Mouse (Mus musculus): Measurements from ENCODE around the gene Spag7.

Gene Spag7

DNA sequence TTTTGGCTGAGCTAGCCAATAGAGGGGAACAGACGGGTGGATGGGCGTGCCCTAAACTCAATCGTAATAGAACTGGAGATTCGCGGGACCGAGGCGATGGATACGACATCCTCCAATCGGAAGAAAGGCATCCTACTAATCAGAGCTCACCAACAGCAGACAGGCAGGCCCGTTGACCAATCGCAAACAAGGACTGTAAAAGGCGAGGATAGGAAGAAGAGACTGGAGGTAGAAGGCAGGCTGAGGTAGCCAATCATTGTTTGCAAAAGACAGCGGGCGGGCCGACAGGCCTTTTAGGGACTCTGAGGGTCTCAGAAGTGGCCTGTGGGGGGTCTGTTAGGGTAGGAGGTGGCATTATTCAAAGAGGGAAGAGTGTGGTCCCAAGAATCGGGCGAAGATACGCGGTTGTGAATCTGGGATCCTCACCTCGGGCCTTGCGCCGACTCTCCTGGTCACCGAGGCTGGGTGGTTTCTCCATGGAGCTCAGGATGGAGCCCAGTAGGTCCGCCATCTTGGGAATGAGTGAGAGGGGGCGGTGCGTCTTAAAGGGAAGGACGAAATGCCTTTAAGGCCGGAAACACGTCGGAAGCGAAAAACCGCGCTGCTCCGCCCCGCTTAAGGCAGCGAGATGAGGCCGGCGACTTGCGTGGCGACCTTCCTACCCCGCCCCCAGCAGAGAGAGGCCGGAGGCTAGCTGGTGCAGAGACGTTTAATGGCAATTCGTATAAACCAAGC lies at the start of gene Spag7:
Gene Spag7, minus strand, starts transcription at position 646 of the 735 bp plus-strand sequence.
- DNase-seq (ENCODE audit: low read depth, low spot score), result peak; percentile 100

DNA sequence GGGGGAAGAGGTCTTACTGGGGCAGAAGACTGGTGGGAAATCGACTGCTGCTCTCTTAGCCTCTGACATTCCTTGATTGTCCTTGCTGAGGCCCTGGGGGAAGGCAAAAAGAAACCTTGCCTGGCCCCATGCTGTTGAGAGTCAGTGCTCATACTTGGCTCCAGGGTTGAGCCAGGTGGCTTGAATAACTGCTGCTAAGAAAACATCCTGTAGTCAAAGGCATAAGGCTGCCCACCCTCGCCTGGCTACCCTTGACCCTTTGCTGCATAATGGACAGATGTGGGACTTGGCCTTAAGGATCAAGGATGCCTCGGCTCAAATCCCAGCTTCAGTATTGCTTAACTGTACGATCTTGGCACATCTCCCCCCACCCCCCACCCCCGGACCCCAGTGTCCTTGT lies 49.3 kb upstream of the Spag7 start:
- no peak for DNase-seq (ENCODE audit: low read depth, low spot score)

DNA sequence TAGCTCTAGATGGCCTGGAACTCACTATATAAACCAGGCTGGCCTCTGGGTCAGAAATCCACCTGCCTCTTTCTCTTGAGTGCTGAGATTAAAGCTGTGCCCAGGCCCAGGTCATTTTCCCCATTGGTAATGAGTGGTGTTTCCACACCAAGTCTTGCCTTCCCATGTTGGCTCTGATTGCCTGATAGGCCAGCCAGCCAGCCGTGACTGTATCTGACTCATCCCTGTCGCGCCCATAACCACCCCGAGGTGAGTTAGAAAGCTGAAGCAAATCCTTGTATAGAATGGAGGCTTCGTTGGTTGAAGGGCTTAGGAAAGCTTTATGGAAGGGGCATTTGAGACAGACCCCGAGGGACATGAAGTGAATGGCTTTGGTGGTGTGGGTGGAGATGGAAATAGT lies 46.6 kb upstream of the Spag7 start:
- peak; percentile 81 for DNase-seq (ENCODE audit: low read depth, low spot score)

- no peak for DNase-seq (ENCODE audit: low read depth, low spot score)
Observed at GRCm38 (mm10) chr11:70713222-70713621, 44.0 kb upstream of the Spag7 start.

GRCm38 (mm10) chr11:70711026-70711425 lies 41.8 kb upstream of the Spag7 start:
- DNase-seq (ENCODE audit: low read depth, low spot score), result no peak

- DNase-seq (ENCODE audit: low read depth, low spot score), result no peak
Observed at GRCm38 (mm10) chr11:70706127-70706526, 36.9 kb upstream of the Spag7 start.

DNA sequence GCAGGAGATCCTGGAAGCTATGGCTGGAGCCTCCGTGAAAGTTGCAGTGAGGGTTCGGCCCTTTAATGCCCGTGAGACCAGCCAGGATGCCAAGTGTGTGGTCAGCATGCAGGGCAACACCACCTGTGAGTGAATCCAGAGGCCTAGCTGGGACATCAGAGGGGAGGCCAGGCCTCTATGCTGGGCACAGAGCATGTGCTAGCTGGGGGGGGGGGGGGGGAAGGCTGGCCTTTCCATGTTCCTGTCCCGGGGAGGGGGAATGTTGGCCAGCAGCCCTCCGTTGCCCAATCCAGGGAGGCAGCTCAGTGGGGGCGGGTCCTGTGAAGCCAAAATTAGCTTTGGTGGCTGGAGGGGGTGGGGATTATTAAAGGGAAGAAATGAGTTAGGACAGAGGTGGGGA lies 33.6 kb upstream of the Spag7 start:
- no peak for DNase-seq (ENCODE audit: low read depth, low spot score)

GRCm38 (mm10) chr11:70701984-70702733 lies 32.9 kb upstream of the Spag7 start:
- no peak for DNase-seq (ENCODE audit: low read depth, low spot score)

DNA sequence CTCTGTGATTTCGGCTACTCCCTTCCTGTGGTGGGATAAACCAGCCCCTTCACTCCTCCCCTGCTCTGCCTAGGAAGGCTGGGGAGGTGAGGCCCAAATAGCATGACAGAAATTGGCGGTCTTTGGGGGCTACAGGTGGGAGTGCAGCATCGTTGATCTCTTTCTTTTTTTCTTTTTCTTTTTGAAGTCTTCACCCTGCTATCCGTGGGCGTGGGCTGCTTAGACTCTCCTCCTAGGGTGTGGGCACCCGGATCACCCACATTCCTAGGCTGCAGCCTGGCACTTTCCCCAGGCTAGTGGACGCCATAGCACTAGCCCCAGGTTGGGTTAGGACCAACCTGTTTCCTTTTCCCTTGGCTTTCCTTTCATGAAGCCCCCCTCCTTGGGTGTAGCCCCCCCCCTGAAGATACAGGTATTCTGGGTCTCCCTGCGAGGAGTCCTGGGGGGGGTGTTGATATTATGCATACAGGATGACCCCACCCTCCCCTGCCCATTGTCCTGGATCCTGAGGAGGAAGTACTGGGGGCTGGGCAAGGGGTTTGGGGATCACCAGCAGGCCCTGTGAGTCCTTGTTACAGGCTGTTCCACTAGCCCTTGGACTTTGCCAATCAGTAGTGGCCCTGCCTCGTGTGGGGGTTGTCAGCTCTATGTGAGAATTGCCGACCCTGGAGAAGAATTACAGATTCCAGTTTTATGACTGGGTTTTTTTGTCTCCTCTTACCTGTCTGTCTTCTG lies 32.2 kb upstream of the Spag7 start:
- peak; percentile 23 for DNase-seq (ENCODE audit: low read depth, low spot score)

DNA sequence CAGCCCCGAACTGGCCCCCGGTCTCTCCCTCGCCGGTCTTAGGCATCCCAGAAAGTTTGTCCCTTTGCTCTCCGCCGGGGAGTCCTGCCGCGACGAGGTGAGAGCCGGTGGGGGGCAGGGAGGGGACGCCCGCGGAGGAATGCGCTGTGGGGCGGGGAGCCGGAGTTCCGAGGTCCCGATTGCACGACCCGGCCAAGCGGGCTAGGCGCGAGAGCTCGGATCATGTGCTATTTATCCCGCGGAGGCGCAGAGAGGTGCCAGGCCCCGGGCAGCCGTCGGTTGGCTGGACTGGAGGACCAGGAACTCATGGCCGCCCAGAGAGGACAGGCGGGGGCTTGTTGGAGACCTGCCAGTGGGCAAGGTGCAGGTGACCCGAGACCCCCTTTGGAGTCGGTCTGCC lies 31.4 kb upstream of the Spag7 start:
- peak; percentile 42 for DNase-seq (ENCODE audit: low read depth, low spot score)

DNA sequence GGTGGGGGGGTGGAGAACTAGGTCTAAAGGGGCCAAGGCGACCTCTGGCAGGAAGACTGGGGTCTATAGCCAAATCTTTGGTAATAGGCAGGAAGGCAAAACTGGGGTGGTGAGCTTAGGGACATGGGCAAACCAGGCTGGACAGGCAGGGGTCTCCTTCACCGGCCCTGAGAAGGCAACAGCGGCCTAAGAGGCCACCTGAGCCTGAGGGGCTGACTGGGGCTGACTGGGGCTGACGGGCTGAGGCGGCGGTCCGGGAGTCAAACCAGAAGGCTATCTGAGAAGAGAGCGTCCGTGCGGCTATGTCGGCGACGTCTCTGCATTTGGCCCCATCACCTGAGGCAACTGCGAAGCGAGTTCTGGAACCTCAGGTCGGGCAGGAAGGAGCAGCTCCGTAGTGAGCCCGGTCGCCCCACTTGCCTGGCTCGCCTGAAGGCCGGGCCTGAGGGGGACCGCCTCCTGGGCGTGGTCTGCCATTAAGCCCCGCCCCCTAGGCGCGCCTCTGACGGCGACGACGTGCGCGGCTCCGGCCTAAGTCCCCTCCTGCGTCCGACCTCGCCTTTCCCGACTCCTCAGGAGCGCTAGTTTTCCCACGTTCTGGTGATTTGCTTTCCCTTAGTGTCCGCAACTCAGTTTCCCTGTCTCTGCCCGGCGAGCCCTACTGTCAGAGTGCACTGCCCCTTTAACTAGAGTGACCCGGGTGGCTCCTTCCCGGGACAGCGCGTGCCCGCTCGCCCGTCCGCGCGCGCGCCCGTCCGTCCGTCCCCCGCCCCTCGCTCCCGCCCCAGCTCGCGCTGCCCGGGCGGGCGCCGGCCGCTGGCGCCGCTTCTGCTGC lies 30.7 kb upstream of the Spag7 start, which contains the start of the genes Inca1 and Kif1c:
Gene Inca1, minus strand, starts transcription at position 434 of the 835 bp plus-strand sequence.
Gene Kif1c, plus strand, starts transcription at position 827 of the 835 bp plus-strand sequence.
- DNase-seq (ENCODE audit: low read depth, low spot score), result peak; percentile 85

DNA sequence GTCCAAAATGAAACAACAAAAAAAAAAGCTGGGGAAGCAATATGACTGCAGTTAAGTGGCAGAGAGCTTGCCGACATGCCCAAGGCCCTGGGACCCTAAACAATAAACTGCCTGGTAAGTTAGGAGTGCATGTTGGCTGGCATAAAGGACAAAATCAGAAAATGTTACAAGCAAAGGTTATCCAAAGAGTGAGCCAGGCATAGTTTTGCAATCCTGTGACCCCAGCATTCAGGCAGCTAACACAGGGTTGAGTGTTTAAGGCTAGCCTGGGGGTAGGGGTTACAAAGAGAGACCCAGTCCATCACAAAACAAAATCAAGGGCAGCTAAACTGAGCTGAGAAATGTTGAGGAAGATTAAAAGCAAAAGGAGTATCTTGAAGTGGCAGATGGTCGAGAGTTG lies 29.8 kb upstream of the Spag7 start:
- DNase-seq (ENCODE audit: low read depth, low spot score), result no peak

DNA sequence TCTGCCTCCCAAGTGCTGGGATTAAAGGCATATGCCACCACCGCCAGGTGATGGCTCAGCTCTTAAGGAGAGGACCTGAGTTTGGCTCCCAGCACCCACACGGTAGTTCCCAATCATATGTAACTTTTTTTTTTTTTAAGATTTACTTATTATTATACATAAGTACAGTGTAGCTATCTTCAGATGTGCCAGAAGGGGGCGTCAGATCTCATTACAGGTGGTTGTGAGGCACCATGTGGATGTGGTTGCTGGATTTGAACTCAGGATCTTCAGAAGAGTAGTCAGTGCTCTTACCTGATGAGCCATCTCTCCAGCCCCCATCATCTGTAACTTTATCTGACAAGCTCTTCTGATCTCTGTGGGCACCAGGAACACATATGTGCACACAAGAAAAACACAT lies 28.2 kb upstream of the Spag7 start:
- peak; percentile 34 for DNase-seq (ENCODE audit: low read depth, low spot score)

DNA sequence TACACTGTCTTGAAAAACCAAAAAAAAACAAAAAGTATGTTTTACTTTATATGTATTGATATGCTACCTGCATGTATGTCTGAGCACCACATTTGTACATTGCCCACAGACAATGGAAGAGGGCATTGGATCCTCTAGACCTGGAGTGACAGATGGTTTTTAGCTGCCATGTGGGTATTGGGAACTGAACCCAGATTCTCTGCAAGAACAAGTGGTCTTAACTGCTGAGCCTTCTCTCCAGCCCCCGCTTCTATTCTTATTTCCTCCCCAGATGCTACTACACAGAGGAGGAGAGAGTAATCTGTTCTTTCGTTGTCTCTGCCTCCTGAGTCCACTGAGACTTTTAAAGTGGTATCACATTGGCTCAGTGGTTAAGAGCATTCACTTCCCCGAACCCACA lies 24.3 kb upstream of the Spag7 start:
- DNase-seq (ENCODE audit: low read depth, low spot score), result no peak

DNA sequence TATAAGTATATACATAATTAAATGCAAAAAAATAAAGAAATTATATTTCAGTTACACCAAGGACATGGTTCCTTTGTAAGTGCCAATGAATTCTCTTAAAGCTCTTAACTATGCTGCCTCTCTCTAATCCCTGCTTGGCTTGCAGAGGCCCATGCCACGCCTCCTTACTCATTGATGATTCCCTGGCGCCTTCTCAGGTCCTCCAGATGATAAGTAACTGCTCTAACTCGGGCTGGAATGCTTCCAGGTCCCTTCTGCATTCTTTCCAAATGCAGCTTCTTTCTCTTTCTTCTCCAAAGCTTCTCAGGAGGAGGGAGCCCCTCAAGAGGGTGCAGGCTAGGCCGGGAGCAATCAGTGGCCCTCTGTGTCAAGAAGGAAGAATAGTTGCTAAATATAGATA lies 20.4 kb upstream of the Spag7 start:
- DNase-seq (ENCODE audit: low read depth, low spot score), result peak; percentile 47

DNA sequence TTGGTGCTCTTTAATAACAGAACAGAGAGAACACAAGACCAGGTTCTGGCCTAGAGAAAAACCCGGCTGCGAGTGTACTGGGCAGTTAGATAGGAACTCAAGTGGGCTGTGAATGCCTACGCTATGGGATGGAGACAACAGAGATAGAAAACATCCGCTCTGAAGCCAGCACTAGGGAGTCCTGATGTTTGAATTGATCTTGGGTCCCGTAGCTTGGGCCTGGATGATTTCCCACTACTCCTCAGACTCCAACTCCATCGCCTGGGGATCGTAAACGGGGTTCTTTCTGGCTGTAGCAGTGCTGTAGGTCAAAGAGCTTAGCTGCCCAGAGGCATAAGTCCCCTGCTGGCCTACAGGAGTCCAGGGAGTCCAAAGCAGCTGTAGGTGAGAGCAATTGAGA lies 19.2 kb upstream of the Spag7 start:
- DNase-seq (ENCODE audit: low read depth, low spot score), result no peak

DNA sequence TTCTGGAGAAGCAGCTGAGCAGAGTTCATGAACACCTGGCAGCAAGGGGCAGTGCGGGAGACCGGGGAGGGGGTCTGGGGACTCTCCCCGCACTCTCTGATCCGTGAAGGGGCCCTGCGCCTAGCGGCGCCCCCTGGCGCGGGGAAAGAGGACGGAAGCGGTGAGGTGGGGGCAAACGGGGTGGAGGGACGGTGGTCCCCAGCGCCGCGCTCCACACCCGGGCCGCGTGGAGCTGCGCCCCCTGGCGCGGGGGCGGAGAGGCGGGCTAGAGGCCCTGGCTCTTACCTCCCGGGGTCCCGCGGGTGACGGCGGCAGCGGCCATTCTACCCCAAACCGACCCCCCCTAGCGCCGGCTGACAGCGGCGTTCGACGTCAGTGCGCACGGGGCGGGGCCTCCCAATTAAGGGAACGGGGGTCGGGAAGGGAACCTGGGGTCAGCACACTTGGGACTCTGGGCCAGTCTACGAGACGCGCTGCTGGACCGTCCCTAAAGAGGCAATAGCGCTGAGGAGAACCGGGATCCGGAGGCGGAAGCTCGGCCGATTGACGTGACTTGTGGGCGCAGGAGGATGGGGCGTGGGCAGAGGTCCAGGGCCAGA lies 18.5 kb upstream of the Spag7 start, which contains the start of gene Camta2:
Gene Camta2, minus strand, starts transcription at position 505 of the 599 bp plus-strand sequence.
- peak; percentile 73 for DNase-seq (ENCODE audit: low read depth, low spot score)

GRCm38 (mm10) chr11:70686901-70687566 lies 17.8 kb upstream of the Spag7 start:
- DNase-seq (ENCODE audit: low read depth, low spot score), result peak; percentile 25

DNA sequence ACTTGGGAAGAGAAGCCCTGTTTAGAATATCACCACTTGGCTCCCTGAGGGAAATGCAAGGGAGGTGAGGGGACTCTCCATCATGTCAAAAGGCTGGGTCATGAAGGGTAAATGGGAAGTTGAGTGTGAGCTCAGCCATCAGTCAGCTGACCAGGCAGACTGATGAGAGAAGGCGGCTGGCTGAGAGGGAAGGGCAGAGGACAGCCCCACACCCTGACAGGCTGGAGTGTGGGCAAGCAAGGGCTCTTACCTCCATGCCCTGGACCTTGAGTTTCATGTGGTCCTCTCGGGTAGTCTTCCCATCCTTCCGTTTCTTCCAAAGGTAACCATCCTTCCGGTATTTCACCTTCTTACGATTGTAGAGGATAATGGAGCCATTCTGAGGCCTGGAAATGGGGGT lies 14.4 kb upstream of the Spag7 start:
- DNase-seq (ENCODE audit: low read depth, low spot score), result no peak

DNA sequence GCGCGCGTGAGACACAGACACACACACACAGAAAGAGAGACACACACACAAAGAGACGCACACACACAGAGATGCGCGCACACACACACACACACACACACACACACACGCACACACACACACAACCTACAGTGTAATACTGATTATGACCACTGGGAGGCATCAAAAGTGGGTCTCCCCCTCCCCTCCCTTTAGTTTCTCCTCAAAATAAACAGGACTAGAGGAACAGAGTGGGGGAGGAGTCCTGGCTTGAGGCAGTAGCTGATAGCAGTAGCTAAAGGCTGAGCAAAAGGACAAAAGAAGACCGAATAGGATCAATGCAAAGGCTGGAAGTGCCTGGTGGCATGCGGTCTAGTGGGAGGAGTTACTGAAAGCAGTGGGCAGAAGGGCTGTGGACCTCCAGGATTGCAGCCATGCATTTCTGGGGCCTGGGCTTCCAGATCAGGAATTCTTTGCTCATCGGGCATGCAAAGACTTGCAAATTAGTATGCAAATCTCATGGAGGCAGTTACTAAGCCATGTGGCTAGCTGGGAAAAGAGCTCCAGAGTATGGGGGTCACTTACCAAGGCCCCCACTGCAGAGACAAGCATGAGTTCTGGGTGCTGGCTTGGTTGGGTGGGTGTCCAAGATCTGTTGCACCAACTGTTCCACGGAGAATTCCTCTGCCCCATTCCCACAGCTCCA lies 12.8 kb upstream of the Spag7 start:
- DNase-seq (ENCODE audit: low read depth, low spot score), result peak; percentile 48

Measured in 3T3-L1 (cell line).